Mouse (Mus musculus): ENCODE results near the gene Cdhr3.

GRCm38 (mm10) chr12:33125594-33126227 lies 33.0 kb upstream of the Cdhr3 start:
- TF ChIP-seq CTCF (IDR thresholded peaks at IDR 0.05) (no peak), POLR2A (IDR thresholded peaks at IDR 0.05; ENCODE audit: insufficient read depth, low read depth, low read length) (no peak), EP300 (IDR thresholded peaks at IDR 0.05; ENCODE audit: insufficient read depth, low read depth, low read length) (no peak)
